Mouse (Mus musculus): ENCODE results near the gene Vps53.

DNA sequence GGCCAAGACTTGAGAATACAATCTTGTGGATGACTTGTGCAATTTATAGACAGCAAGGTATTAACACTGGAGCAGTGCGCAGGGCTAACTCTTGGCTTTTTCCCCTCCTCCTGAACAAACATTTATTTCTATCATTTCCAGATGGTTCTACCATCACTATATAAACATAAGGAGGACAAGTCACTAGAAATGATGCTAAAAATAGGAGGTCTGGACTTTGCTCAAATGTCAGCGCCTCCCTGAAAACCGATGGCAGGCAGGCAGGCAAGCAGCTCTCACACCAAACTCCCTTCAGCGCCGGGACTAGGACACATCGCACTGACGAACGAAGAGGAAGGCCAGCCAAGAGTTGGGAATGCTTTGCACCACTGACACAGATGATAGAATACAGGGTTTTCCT is 54.1 kb downstream of the Vps53 start:
- TF ChIP-seq CTCF (IDR thresholded peaks at IDR 0.05; ENCODE audit: low read depth, low read length) (no peak), POLR2A (IDR thresholded peaks at IDR 0.05; ENCODE audit: extremely low read depth, insufficient read depth, low read length) (no peak)
